Mouse (Mus musculus): ENCODE measurements around the gene Cby1. TPM values are rescaled to one million over a fixed set of nuclear protein-coding genes. Genes with fewer than 3 reads are reported as not detected.

Gene Cby1
- polyA plus RNA-seq, 1 experiment from 2014 or later = 48.7 TPM

DNA sequence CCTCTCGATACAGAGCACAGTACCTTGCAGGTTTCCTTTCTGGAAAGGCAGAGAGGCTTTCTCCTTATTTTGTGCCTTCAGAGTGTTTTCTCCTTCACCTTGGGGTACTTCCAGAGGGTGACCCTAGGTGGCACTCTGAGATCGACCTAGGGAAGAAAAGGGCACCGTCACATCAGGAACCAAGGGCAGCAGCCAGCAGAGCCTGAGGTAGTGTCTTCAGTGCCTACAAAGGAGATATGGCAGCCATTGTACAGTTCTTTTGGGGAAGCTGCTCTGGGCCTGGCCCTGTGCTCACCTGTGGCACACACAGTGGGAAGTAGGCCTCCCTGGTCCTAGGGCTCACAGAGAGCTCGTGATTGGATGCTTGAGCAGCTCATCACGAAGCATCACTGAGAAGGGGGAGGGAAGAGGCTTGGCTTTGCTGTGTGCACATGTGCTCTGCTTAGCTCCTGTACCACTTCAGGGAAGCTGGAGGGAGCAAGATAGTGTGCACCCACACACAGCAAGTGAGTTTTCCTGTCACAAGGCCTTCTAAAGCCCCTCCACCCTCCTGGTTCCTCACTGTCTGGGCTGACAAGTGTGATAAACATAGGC lies 49.3 kb downstream of the Cby1 start:
- no peaks in the 10 kb centered on the region for H3K27me3 ChIP-seq (ENCODE audit: control insufficient read depth, insufficient read depth, low read length)
- no peak overlapping the region for H3K4me3 ChIP-seq (ENCODE audit: control insufficient read depth in 1 of 2, insufficient read depth in 1 of 2, low read depth in 1 of 2, low read length in 2 of 2)
- WGBS = 88% methylated on average over 5 of the region's 5 CpGs
- H3K9me3 ChIP-seq (ENCODE audit: control insufficient read depth, low read length) = no peaks in the 10 kb centered on the region
- no peak for ATAC-seq (ENCODE audit: insufficient number of reproducible peaks, insufficient read depth, low FRiP score, low read depth)
- no peaks in the 10 kb centered on the region for H3K4me1 ChIP-seq (ENCODE audit: control insufficient read depth in 2 of 2, insufficient read depth in 2 of 2, low read length in 2 of 2)
- no peak overlapping the region for H3K9ac ChIP-seq (ENCODE audit: low read length)
- peaks cover 63% of the 10 kb centered on the region for H3K36me3 ChIP-seq (ENCODE audit: control insufficient read depth, insufficient read depth, low read length)
- no peak overlapping the region for H3K4me2 ChIP-seq (ENCODE audit: low read length)
- no peak overlapping the region for H3K27ac ChIP-seq (replicated peaks in 1 of 2; ENCODE audit: control insufficient read depth in 1 of 2, insufficient read depth in 1 of 2, low read depth in 2 of 2, low read length in 2 of 2)

DNA sequence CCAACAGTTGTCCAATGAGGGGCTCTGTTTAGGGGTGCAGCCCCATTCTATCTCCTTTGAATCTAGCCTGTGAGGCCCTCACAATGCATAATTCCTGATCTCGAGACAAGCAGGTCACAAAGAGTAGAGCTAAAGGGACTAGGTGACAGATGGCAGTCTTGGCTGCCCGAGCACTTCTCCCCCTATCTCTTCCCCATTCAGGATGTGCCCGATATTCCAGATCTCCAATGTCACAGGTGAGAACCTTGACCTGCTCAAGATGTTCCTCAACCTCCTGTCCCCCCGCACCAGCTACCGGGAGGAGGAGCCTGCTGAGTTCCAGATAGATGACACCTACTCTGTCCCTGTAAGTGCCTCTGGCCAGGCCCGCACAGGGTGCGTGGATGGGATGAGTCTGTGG lies 56.6 kb downstream of the Cby1 start:
- Histone ChIP-seq H3K27ac (replicated peaks in 1 of 2; ENCODE audit: control insufficient read depth in 1 of 2, insufficient read depth in 1 of 2, low read depth in 2 of 2, low read length in 2 of 2) (no peak overlapping the region), H3K9ac (ENCODE audit: low read length) (no peak overlapping the region), H3K36me3 (ENCODE audit: control insufficient read depth, insufficient read depth, low read length) (peaks cover 96% of the 10 kb centered on the region), H3K27me3 (ENCODE audit: control insufficient read depth, insufficient read depth, low read length) (no peaks in the 10 kb centered on the region), H3K4me3 (ENCODE audit: control insufficient read depth in 1 of 2, insufficient read depth in 1 of 2, low read depth in 1 of 2, low read length in 2 of 2) (no peak overlapping the region), H3K4me1 (ENCODE audit: control insufficient read depth in 2 of 2, insufficient read depth in 2 of 2, low read length in 2 of 2) (no peaks in the 10 kb centered on the region), H3K4me2 (ENCODE audit: low read length) (no peak overlapping the region), H3K9me3 (ENCODE audit: control insufficient read depth, low read length) (no peaks in the 10 kb centered on the region)
- 93% methylated on average over 7 of the region's 7 CpGs for WGBS
- ATAC-seq (ENCODE audit: insufficient number of reproducible peaks, insufficient read depth, low FRiP score, low read depth) = no peak

DNA sequence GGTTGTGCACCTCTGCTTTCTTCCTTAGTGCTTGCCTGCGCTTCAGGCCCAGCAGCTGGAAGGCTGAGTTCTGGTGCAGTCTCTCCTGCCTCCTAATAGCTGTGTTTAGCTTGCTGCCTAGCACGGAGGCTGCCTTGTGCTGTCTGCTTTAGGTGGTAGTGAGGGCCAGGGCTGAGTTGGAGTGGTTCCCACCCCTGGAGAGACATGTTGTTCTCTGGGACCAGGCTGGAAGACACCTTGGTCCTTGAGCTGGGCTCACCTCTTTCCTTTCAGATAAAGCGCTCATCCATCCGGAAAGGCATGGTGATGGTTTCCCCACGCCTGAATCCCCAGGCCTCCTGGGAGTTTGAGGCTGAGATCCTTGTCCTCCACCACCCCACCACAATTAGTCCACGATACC lies 57.7 kb downstream of the Cby1 start:
- Histone ChIP-seq H3K27ac (replicated peaks in 1 of 2; ENCODE audit: control insufficient read depth in 1 of 2, insufficient read depth in 1 of 2, low read depth in 2 of 2, low read length in 2 of 2) (no peak overlapping the region), H3K27me3 (ENCODE audit: control insufficient read depth, insufficient read depth, low read length) (no peaks in the 10 kb centered on the region), H3K9me3 (ENCODE audit: control insufficient read depth, low read length) (no peaks in the 10 kb centered on the region), H3K4me1 (ENCODE audit: control insufficient read depth in 2 of 2, insufficient read depth in 2 of 2, low read length in 2 of 2) (no peaks in the 10 kb centered on the region), H3K4me2 (ENCODE audit: low read length) (no peak overlapping the region), H3K9ac (ENCODE audit: low read length) (no peak overlapping the region), H3K4me3 (ENCODE audit: control insufficient read depth in 1 of 2, insufficient read depth in 1 of 2, low read depth in 1 of 2, low read length in 2 of 2) (no peak overlapping the region), H3K36me3 (ENCODE audit: control insufficient read depth, insufficient read depth, low read length) (peaks cover 93% of the 10 kb centered on the region)
- no peak for ATAC-seq (ENCODE audit: insufficient number of reproducible peaks, insufficient read depth, low FRiP score, low read depth)
- WGBS = 93% methylated on average over 6 of the region's 6 CpGs

Other genes starting within 250 kb of the Cby1 start
- 83.0 and 95.1 TPM in 2 replicates for gene Csnk1e, start 203.6 kb upstream of the Cby1 start, polyA plus RNA-seq (2014; fragmentation: Nextera tagmentation; extraction: Ambion mirVana)
- gene Kcnj4, start 154.0 kb upstream of the Cby1 start, polyA plus RNA-seq (2014; fragmentation: Nextera tagmentation; extraction: Ambion mirVana) = 0.20 TPM in 1 of 2 replicates, not detected in the other
- 42.2 and 54.1 TPM in 2 replicates for gene Kdelr3, start 142.8 kb upstream of the Cby1 start, polyA plus RNA-seq (2014; fragmentation: Nextera tagmentation; extraction: Ambion mirVana)
- gene Ddx17, start 112.5 kb upstream of the Cby1 start, polyA plus RNA-seq (2014; fragmentation: Nextera tagmentation; extraction: Ambion mirVana) = 49.1 and 57.6 TPM in 2 replicates
- 1.8 TPM in 2 replicates for gene Dmc1, start 54.1 kb upstream of the Cby1 start, polyA plus RNA-seq (2014; fragmentation: Nextera tagmentation; extraction: Ambion mirVana)
- 0.66 and 2.0 TPM in 2 replicates for gene Fam227a, start 243 bp upstream of the Cby1 start, polyA plus RNA-seq (2014; fragmentation: Nextera tagmentation; extraction: Ambion mirVana)
- gene Tomm22, start 11.7 kb downstream of the Cby1 start, polyA plus RNA-seq (2014; fragmentation: Nextera tagmentation; extraction: Ambion mirVana) = 233 and 237 TPM in 2 replicates
- 17.5 and 18.2 TPM in 2 replicates for gene Josd1, start 28.7 kb downstream of the Cby1 start, polyA plus RNA-seq (2014; fragmentation: Nextera tagmentation; extraction: Ambion mirVana)
- 25.3 and 26.2 TPM in 2 replicates for gene Gtpbp1, start 31.6 kb downstream of the Cby1 start, polyA plus RNA-seq (2014; fragmentation: Nextera tagmentation; extraction: Ambion mirVana)
- 6.7 and 7.7 TPM in 2 replicates for gene Sun2, start 83.3 kb downstream of the Cby1 start, polyA plus RNA-seq (2014; fragmentation: Nextera tagmentation; extraction: Ambion mirVana)
- 36.0 and 40.9 TPM in 2 replicates for gene Dnal4, start 118.7 kb downstream of the Cby1 start, polyA plus RNA-seq (2014; fragmentation: Nextera tagmentation; extraction: Ambion mirVana)
- gene Nptxr, start 145.6 kb downstream of the Cby1 start, polyA plus RNA-seq (2014; fragmentation: Nextera tagmentation; extraction: Ambion mirVana) = 0.70 and 1.3 TPM in 2 replicates
- gene Npcd, start 175.0 kb downstream of the Cby1 start, polyA plus RNA-seq (2014; fragmentation: Nextera tagmentation; extraction: Ambion mirVana) = 0.54 TPM in 1 of 2 replicates, not detected in the other
- 23.1 and 33.0 TPM in 2 replicates for gene Cbx6, start 175.5 kb downstream of the Cby1 start, polyA plus RNA-seq (2014; fragmentation: Nextera tagmentation; extraction: Ambion mirVana)
- gene Apobec3, start 232.5 kb downstream of the Cby1 start, polyA plus RNA-seq (2014; fragmentation: Nextera tagmentation; extraction: Ambion mirVana) = 12.9 and 13.3 TPM in 2 replicates